Mouse (Mus musculus) right cerebral cortex, postnatal 14 days (tissue): ENCODE results near the gene Cd300lf.

Source experiments
- DNase-seq: peaks from one replicate; pipeline ENCODE4 v3.0.0; 2022

Cd300lf gene

DNA sequence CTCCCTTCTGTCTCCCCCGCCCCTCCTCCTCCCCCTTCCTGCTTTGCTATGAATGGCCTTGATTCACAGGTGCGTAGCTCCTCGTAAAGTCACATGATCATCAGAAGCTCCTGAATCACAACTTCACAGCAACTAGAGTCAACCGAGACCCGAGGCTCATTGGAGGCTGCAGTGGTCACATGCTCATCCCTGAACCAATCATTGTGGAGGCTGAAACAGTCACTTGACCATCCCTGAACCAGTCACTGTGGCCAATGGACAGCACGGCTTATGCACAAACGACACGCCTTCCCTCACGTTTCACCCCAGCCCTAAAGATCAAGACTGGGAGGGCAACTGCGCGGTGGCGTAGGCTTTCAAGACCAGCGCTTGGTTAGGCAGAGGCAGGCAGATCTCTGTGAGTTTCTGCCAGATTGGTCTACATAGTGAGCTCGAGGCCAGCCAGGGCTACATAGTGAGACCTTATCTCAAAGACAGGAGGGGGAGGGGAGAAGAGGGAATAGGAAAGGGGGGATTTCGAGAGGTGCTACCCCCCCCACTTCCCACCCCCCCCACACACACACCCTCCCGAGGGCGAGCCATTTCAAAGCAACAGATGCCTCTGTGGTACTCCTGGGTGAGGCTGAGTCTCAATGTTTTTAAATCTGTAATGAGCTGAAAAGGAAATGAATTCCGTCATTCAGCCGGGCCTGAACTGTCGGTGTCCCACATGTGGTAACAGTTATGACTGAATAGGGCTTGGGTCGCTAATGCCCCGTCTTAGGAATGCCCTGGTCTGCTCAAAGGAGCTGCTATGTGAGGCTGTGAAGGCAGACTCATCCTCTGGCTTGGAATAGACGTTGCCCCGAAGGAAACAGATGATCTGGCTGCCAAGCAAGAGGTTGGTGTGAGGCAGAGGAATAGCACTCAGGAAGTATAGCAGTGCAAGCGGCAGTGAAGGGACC, 30.1 kb downstream of the Cd300lf start:
- DNase-seq = no peak

DNA sequence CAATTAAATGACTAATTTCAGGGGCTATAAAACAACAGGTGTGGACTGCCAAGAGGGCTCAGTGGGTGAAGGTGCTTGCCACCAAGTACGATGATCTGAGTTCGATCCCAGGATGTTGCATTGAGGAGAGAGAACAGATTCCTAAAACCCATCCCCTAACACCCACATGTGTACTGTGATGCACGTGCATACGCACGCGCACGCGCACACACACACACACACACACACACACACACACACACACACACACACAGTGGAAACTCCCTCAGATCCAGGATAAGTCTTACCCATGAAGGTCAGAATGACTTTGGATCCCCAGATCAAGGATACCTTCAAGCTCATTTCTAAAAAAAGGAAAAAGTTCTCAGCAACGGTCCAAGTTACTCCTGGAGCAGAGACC, 31.7 kb downstream of the Cd300lf start:
- DNase-seq = no peak

DNA sequence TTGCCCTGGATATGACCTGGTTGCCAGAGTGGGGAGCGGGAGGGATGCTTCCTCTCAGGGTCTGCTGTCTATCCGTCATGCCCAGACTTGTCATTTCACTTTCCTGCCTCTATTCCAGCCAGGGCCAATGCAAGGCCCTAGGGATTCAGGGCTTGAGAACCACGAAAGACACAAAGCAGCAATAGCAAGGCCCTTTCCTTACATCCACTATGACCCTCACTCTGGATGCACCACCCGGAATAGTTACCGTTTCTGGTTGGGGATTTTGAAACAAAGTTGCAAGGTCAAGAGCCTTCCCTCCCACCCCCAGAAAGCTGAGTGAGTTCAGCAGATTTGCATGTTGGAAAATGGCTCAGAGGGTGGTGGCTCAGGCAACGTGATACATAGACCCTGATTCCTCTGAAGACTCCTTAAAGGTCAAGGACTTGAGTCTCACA, 32.2 kb downstream of the Cd300lf start:
- no peak for DNase-seq

GRCm38 (mm10) chr11:115100741-115101140, 33.1 kb downstream of the Cd300lf start:
- DNase-seq = no peak

DNA sequence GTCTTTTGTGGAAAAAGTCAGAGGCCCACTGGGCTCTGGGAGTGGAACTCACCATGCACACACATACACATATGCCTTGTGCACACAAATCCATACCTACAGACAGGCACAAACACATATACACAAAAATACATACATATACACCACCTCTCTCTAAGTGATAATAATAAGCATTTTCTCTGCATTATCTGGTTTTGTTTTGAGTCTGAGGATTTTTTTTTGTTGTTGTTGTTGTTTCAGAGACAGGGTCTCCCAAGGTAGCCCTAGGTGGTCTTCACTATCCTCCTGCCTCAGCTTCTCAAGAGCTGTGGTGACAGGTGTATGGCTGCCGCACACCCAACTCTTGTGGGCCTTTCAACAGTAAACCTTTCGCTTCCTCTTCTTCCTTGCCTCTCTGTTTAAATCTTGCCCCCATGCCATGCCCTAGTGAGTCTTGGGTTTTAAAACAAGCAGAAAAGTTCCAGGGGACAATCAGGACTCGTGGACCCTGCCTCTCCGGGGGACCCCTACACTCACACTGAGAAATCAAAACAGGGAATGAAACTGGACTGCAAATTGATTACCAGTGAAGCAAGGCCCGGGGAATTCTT, 33.7 kb downstream of the Cd300lf start:
- no peak for DNase-seq

- no peak for DNase-seq
Observed at GRCm38 (mm10) chr11:115099241-115099840, 34.5 kb downstream of the Cd300lf start.

- peak; percentile 23 for DNase-seq
Observed at GRCm38 (mm10) chr11:115098203-115098932, 35.4 kb downstream of the Cd300lf start.

DNA sequence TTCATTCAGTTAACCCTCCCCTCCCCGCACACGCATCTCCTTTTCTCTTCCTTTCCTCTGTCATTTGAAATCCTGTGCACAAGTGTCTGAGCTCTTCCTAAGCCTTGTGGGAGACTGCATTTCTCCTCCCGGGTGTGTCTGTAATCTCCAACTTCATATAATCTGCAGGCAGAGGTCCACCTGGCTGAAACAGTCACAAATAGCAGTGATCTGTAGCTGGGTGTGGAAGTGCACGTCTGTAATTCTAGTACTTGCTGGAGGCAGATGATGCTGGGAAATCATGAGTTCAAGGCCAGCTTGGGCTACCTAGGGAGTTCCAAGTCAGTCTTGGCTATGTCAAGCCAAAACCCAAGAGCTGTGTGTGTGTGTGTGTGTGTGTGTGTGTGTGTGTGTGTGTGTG, 41.7 kb downstream of the Cd300lf start:
- DNase-seq = no peak

DNA sequence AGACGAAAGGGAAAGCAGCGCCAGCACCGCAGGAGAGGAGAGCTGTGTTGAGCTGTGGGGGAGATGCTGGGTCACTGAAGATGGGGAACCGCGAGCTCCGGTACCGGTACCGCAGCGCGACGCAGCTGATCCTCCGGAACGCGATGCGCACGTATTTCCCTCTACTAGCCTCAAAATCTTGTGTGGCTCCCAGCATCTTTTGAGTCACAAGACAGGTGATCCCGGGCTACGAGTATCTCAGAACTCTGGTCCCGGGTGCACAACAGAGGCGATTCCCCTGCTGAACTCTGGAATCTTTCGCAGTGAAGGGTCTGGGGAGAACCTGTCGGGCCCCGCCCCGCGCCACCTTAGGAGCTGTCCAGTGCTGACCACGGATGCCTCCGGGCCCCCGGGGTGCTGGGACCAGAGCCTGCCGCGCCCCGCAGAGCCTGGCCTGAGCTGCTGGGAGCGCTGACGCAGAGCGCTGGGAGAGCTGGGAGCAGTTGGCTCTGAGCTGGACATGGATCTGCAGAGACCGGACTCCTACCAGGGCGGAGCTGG, 42.4 kb downstream of the Cd300lf start, which contains the start of gene Rab37:
Gene Rab37 (plus strand): TSS at position 70 of the 540 bp plus-strand sequence.
- DNase-seq = no peak

DNA sequence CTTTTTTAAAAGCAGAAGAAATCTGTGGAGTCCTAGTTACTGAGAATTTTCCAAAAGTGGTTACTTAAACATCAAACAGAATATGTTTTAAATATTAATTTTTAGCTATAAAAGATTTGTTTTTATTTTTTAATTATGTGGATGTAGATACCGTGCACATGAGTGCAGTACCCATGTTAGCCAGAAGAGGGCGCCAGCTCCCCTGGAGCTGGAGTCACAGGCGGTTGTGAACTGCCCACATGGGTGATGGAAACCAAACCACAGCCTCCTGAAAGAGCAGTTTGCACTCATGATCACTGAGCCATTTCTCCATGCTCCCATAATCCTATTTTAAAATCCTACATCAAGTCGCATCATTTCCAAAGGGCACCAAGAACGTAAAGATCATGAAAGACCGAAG, 43.9 kb downstream of the Cd300lf start:
- DNase-seq = no peak

DNA sequence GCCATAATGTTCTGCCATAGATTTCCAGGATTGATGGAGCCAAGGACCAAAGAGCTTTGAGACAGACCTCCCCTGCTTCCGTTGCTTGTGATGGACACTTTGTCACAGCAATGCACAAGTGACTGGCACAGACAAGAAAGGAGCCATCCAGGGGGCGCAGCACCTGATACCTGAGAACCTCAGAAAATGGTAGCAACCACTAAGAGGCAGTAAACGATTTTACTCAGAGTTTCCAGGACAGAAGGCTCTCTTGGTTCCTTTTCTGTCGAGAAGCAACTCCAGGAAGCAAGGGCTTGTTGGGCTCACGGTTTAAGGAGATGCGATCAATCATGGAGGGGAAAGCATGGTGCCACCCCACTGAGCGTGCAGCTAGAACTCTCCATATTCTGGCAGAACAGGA, 47.6 kb downstream of the Cd300lf start:
- no peak for DNase-seq

DNA sequence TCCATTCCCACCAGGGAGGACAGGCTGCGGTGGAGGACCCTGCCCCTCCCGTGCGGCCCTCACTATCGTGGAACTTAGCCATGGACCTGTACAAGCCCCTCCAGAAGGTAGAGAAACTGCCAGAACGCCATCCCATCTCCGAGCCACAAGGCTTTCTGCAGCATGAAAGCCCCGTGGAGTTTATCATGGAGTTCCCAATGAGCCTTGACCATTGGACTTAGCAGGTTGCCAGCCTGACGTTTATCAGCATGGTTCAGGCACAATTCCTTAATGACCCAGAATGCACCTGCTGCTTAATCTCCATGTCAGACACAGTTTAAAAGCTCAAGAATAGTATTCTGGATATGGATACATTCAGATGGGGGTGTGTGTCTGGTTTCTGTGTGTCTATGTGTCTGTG, 48.7 kb downstream of the Cd300lf start:
- DNase-seq = no peak

DNA sequence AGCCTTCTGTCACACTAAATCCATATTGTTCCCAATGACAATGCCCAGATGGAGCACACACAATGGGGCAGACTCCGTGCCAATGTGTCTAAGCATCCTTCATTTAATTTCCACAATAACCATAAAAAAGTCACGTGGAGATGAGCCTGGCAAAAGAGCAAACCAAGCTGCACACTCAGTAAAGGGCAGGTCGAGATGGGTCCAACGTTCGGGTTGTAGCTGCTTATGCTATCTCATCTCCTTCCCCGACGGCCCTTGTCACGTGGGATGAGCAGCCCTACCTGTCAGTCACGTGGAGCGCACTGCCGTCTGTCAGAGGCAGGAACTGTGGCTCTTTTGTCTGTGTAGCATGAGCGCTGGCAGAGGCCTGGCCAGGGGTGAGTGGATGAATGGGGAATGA, 49.2 kb downstream of the Cd300lf start:
- no peak for DNase-seq

DNA sequence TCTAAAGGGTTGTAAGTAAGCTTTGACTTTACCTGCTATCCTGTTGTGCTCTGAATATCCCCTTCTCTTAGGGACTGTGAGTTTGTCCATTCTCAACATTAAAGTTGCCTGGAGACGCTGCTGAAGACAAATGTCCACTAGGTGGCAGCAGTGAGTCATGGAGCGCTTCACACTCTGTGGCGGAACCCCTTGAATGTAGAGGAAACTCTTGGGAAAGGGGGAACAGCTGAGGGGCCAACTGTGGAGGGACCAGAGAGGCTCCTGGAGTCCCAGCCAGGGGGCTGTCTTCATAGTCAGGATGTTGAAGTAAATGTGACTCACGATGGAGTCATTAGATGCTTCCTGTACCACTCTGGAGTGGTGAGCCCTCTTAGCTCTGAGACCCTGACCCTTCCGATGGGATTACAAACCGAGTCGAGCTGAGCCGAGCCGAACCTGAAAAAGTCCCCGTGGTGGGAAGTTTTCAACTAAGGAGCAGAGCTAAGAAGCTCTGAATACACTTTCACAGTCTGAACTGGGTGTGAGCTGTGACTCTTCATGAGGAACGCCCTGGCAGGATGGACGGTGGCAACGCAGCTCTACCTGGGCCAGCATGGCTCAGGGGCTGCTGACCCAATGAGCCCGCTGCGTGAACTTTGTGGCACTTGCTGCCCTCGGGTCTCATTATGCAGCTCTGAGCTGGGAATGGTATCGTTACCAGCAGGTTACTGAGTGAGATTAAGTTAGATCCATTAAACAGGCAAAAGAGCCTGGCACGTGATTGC, 50.2 kb downstream of the Cd300lf start:
- DNase-seq = peak; percentile 86

DNA sequence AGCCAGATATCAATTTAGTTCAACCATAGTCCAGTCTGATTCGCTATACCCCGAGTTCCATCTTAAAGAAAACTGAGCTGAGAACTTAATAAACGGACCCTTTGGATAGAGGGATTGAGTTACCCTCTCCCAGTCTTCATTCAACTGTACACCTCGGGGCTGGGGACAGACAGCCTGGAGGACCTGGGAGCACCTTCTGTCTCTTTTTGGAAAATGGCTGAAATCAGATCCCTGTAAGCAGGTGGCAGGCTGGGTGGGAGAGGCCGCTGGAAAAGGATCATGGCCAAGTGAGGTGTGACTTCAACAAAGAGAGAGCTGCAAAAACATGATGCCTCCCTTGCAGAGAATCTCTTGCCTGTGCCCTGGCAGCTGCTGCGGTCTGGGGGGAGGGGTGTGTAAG, 51.6 kb downstream of the Cd300lf start:
- DNase-seq = no peak

GRCm38 (mm10) chr11:115081373-115081772, 52.4 kb downstream of the Cd300lf start:
- DNase-seq = no peak

DNA sequence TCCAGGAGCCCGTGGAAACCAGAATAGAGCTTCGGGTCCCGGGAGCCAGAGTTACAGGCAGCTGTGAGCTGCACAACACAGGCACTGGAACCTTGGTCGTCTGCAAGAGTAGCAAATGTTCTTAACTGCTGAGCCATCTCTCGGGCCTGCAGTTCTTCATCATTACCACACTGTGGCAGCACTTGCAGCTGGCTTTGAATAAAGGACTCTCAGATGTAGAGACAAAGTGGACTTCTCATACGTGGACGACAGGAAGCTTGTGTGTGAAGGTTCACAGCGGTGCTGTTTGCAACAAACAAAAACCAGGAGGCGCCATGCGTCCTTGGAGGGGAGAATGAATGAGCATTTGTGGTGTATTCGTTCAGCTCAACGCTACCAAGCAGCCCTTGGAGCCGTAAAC, 52.9 kb downstream of the Cd300lf start:
- peak; percentile 27 for DNase-seq

GRCm38 (mm10) chr11:115078680-115079079, 55.1 kb downstream of the Cd300lf start:
- DNase-seq = no peak

DNA sequence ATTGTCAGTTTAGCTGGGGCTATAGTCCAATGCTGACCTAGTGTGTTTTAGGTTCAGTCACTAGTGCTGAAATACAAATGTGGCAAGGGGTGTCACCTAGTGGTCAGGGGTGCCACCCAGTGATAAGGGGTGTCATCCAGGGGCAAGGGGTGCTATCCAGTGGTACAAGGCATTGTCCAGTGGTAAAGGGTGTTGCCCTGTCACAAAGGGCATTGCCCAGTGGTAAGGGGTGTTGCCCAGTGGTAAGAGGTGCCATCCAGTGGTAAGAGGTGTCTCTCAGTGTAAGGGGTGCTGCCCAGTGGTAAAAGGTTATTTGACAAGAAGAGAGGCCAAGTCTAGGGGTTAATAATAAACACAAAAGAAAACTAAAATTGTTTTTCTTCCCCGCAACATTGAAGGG, 56.4 kb downstream of the Cd300lf start:
- no peak for DNase-seq

DNA sequence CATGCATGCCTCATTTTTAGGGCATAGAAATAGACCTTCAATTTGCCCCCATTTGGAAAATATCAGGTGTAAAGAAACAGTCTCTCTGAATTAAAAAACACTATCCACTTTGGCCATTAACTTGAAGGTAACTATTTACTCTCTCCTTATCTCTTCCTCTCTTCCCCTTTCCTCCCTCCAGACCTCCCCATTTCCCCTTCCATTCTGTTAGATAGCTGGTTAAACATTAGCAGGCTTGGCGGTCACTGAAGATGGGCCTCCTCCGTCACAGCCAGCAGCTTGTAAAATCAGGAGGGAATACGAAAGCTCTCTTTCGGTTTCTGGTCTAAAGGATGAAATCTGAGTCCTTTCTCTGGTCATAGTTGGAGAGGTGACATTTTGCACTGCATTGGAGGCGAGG, 57.9 kb downstream of the Cd300lf start:
- DNase-seq = no peak

GRCm38 (mm10) chr11:115075407-115075806, 58.4 kb downstream of the Cd300lf start:
- DNase-seq = no peak

DNA sequence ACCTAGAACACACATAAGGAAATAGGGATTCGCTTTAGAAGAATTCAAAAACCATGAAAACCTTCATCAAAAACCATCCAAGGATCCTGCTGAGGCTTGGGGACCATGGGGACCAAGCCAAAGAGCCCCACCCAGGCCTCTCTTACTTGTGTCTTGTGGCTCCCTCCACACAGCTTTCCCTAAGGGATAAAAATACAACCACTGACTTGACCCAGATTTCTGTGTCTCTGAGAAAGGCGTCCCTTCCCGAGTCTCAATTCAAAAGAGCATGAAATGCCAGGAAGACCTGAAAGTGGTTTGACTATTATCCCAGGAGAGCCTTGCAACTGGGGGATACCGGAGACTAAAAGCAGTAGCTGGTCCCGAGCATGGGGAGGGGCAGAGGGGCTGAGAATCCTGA, 60.8 kb downstream of the Cd300lf start:
- no peak for DNase-seq
